Mouse (Mus musculus) c-Kit-negative CD71-positive TER-119-positive erythroid progenitor cells, embryonic 14.5 days (primary cell): ENCODE measurements around the gene Sirpa.

Experiments used
- DNase-seq: peaks from one replicate; pipeline ENCODE4 v3.0.0-alpha.2; 2013; ENCODE audit warnings: low read depth, low spot score

Gene Sirpa

GRCm38 (mm10) chr2:129633077-129633732 lies 40.6 kb downstream of the Sirpa start:
- DNase-seq: no peak

GRCm38 (mm10) chr2:129633982-129634381 lies 41.3 kb downstream of the Sirpa start:
- no peak for DNase-seq

- no peak for DNase-seq
Measured at GRCm38 (mm10) chr2:129652616-129653015, 60.0 kb downstream of the Sirpa start.

- DNase-seq: no peak
Measured at GRCm38 (mm10) chr2:129653632-129654031, 61.0 kb downstream of the Sirpa start.

GRCm38 (mm10) chr2:129654233-129654950 lies 61.8 kb downstream of the Sirpa start:
- DNase-seq: no peak

GRCm38 (mm10) chr2:129655033-129655432 lies 62.4 kb downstream of the Sirpa start:
- no peak for DNase-seq

GRCm38 (mm10) chr2:129658796-129659195 lies 66.2 kb downstream of the Sirpa start:
- DNase-seq: no peak

- no peak for DNase-seq
Measured at GRCm38 (mm10) chr2:129660020-129660419, 67.4 kb downstream of the Sirpa start.

GRCm38 (mm10) chr2:129662484-129662883 lies 69.8 kb downstream of the Sirpa start:
- no peak for DNase-seq

GRCm38 (mm10) chr2:129671911-129672310 lies 79.3 kb downstream of the Sirpa start:
- DNase-seq: no peak

- DNase-seq: peak; percentile 24
Measured at GRCm38 (mm10) chr2:129674935-129675634, 82.5 kb downstream of the Sirpa start.

- DNase-seq: no peak
Measured at GRCm38 (mm10) chr2:129677664-129678063, 85.0 kb downstream of the Sirpa start.

GRCm38 (mm10) chr2:129679066-129679465 lies 86.4 kb downstream of the Sirpa start:
- no peak for DNase-seq

GRCm38 (mm10) chr2:129680236-129680635 lies 87.6 kb downstream of the Sirpa start:
- no peak for DNase-seq
